9 mouse cellular contexts compared by ENCODE assay signal in the genomic region with DNA sequence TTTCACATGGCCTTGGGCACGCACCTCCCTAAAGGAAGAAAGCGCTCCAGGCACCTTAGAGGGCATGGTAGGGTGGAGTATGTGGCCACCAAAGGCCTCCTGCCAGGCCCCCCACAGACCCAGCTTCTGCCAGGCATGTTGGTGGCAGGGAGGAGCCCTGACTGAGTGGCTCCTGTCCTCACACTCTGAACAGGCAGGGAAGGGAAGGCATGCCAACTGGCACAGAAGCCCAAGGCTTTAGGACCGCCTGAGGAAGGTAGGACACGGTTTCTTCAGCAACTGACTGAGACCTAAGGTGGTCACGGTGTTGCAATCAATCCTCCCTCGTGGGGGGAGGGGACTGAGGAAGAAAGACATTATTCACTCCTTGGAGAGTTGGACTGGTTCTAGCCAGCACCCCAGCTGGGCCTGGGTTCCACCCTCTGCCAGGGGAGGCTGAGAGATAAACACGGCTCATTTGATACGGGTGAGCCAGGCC. TPM values are rescaled to one million over a fixed set of nuclear protein-coding genes. Genes with fewer than 3 reads are reported as not detected.
DNase-seq lines count a peak whose midpoint lies in the region; ATAC-seq lines count a peak whose summit lies in the region.
"Had no signal": no experiment of that assay in that cellular context is flagged by ENCODE, and none has a peak within 500 bp of the region (broad histone marks: within the 10 kb centered on the region; RNA-seq: fewer than 3 reads in every experiment).

No protein-coding gene starts in this region.

- peaks cover 2% of the 10 kb centered on the region; the same call in 1 of the 2 replicates for H3K4me1 ChIP-seq in hindbrain, embryonic 16.5 days (ENCODE audit: control insufficient read depth, insufficient read depth, low read depth, low read length)
- H3K4me1 ChIP-seq in hindbrain, embryonic 10.5 days (replicated peaks), result peaks cover 38% of the 10 kb centered on the region

- H3K4me2 ChIP-seq in hindbrain, embryonic 16.5 days (ENCODE audit: low read length), result no peak overlapping the region

- H3K4me3 ChIP-seq in hindbrain, embryonic 16.5 days (ENCODE audit: low read length), result no peak overlapping the region
- H3K4me3 ChIP-seq in hindbrain, embryonic 10.5 days, result no peak overlapping the region
- H3K4me3 ChIP-seq: heart, adult 2 months had no signal

- 62% methylated on average over 8 of the region's 8 CpGs for WGBS in hindbrain, embryonic 16.5 days
- WGBS in hindbrain, embryonic 10.5 days, result 61% methylated on average over 8 of the region's 8 CpGs

- no peaks in the 10 kb centered on the region for H3K9me3 ChIP-seq in hindbrain, embryonic 16.5 days (ENCODE audit: control insufficient read depth, low read length)
- H3K9me3 ChIP-seq in hindbrain, embryonic 10.5 days, result no peaks in the 10 kb centered on the region

- no peak for DNase-seq in hindbrain, embryonic 10.5 days (ENCODE audit: low spot score)
- DNase-seq in adrenal gland, postnatal 14 days, result peak; percentile 74
- peak; percentile 31 to 45 for DNase-seq in gastrocnemius, adult 8-10 months (ENCODE audit: low spot score in 2 of 2)
- DNase-seq in kidney, postnatal 4 days, result peak; percentile 26 to 40
- no peak for DNase-seq in thymus, postnatal 10 days (ENCODE audit: low spot score in 2 of 2)
- no peak for DNase-seq in neural tube, embryonic 10.5 days (ENCODE audit: extremely low spot score, low spot score)
- DNase-seq in urinary bladder, postnatal 4 days (ENCODE audit: low spot score in 2 of 2), result no peak

- H3K27ac ChIP-seq in hindbrain, embryonic 16.5 days (ENCODE audit: low read depth, low read length), result no peak overlapping the region
- H3K27ac ChIP-seq in hindbrain, embryonic 10.5 days, result no peak overlapping the region
- H3K27ac ChIP-seq: heart, adult 2 months had no signal

- H3K36me3 ChIP-seq in hindbrain, embryonic 16.5 days (ENCODE audit: control insufficient read depth, insufficient read depth, low read length), result no peaks in the 10 kb centered on the region
- H3K36me3 ChIP-seq in hindbrain, embryonic 10.5 days, result no peaks in the 10 kb centered on the region

- ATAC-seq in hindbrain, embryonic 16.5 days, result 0 out of 2 replicates have a peak, but pooled peaks have one; percentile 27

- no peak overlapping the region for H3K9ac ChIP-seq in hindbrain, embryonic 16.5 days (ENCODE audit: low read depth, low read length)

- no peaks in the 10 kb centered on the region; the same call in 1 of the 2 replicates for H3K27me3 ChIP-seq in hindbrain, embryonic 16.5 days (replicated peaks; ENCODE audit: control insufficient read depth, insufficient read depth, low read length)
- peaks cover 15% of the 10 kb centered on the region for H3K27me3 ChIP-seq in hindbrain, embryonic 10.5 days (ENCODE audit: insufficient read depth, poor library complexity, severe bottlenecking)

RNA-seq across cellular contexts. Expression of a gene that starts 8.2 kb away (rescaled TPM):
- polyA plus RNA-seq in hindbrain, embryonic 16.5 days (2015; fragmentation: Nextera tagmentation; extraction: Ambion mirVana), result 0.88 and 1.1 TPM in 2 replicates
- polyA plus RNA-seq in hindbrain, embryonic 10.5 days (2016; fragmentation: Nextera tagmentation; extraction: Ambion mirVana), result 0.37 and 0.56 TPM in 2 replicates
- total RNA-seq in adrenal gland, postnatal 14 days (2021), result 0.26 TPM in 1 of 2 replicates, not detected in the other
- 1 to 10 TPM; 1.0 to 1.5 (median 1.2) TPM for total RNA-seq in gastrocnemius, adult 8-10 months (2022)

RNA-seq across cellular contexts. Expression of a gene that starts 33.9 kb away (rescaled TPM):
- 4.1 and 4.2 TPM in 2 replicates for polyA plus RNA-seq in hindbrain, embryonic 16.5 days (2015; fragmentation: Nextera tagmentation; extraction: Ambion mirVana)
- polyA plus RNA-seq in hindbrain, embryonic 10.5 days (2016; fragmentation: Nextera tagmentation; extraction: Ambion mirVana), result 4.7 and 5.9 TPM in 2 replicates
- total RNA-seq in adrenal gland, postnatal 14 days (2021), result 18.6 and 19.1 TPM in 2 replicates
- 1 to 10 TPM; 5.3 to 6.3 (median 5.5) TPM for total RNA-seq in gastrocnemius, adult 8-10 months (2022)

Comparison
In these comparisons a context has a peak if more than half of its experiments do, and no peak if none do; other contexts are left out.
1. DNase-seq: peak in adrenal gland, postnatal 14 days (single experiment), gastrocnemius, adult 8-10 months (2 of 2) and kidney, postnatal 4 days (2 of 2); none in hindbrain, embryonic 10.5 days (single experiment), thymus, postnatal 10 days (0 of 2), neural tube, embryonic 10.5 days (single experiment) and urinary bladder, postnatal 4 days (0 of 2).